Mouse (Mus musculus): ENCODE measurements at regions not wholly inside any gene's neighbourhood (a gene's known extent, or its start where the extent isn't known, plus 50 kb on each side); places are given as distances from the start of the nearest gene placed in this dataset.
A peak's percentile ranks its signal among the peaks of the same experiment; 100 is the strongest.

GRCm38 (mm10) chr8:34269848-34270247, 158.3 kb upstream of the Gm10131 start:
- no peak for ATAC-seq (replicated peaks; ENCODE audit: low read depth, poor library complexity, severe bottlenecking)

GRCm38 (mm10) chr8:34268806-34269520, 157.4 kb upstream of the Gm10131 start:
- ATAC-seq (replicated peaks; ENCODE audit: low read depth, poor library complexity, severe bottlenecking), result no peak

- peak; percentile 52 for ATAC-seq (replicated peaks; ENCODE audit: low read depth, poor library complexity, severe bottlenecking)
Measured at GRCm38 (mm10) chr8:34254978-34255377, 143.4 kb upstream of the Gm10131 start.

GRCm38 (mm10) chr8:34251934-34252333, 140.4 kb upstream of the Gm10131 start:
- no peak for ATAC-seq (replicated peaks; ENCODE audit: low read depth, poor library complexity, severe bottlenecking)

GRCm38 (mm10) chr8:34239346-34239900, 127.9 kb upstream of the Gm10131 start:
- no peak for ATAC-seq (replicated peaks; ENCODE audit: low read depth, poor library complexity, severe bottlenecking)

- ATAC-seq (replicated peaks; ENCODE audit: low read depth, poor library complexity, severe bottlenecking), result no peak
Measured at GRCm38 (mm10) chr8:34233705-34234104, 122.2 kb upstream of the Gm10131 start.

- ATAC-seq (replicated peaks; ENCODE audit: low read depth, poor library complexity, severe bottlenecking), result 0 out of 2 replicates have a peak, but pooled peaks have one; percentile 22
Measured at GRCm38 (mm10) chr8:34229477-34229876, 117.9 kb upstream of the Gm10131 start.

GRCm38 (mm10) chr8:34225011-34225890, 113.7 kb upstream of the Gm10131 start:
- ATAC-seq (replicated peaks; ENCODE audit: low read depth, poor library complexity, severe bottlenecking), result no peak

GRCm38 (mm10) chr8:34222187-34222586, 110.7 kb upstream of the Gm10131 start:
- no peak for ATAC-seq (replicated peaks; ENCODE audit: low read depth, poor library complexity, severe bottlenecking)

All from common myeloid progenitor, adult 5-6 weeks (primary cell).